Mouse (Mus musculus) layer of hippocampus, adult 9-10 months (tissue): Measurements from ENCODE around the gene Rreb1.

ENCODE experiments used
- DNase-seq: peaks from one replicate; pipeline ENCODE4 v3.0.0; 2022; ENCODE audit warnings: low spot score

Rreb1 gene

DNA sequence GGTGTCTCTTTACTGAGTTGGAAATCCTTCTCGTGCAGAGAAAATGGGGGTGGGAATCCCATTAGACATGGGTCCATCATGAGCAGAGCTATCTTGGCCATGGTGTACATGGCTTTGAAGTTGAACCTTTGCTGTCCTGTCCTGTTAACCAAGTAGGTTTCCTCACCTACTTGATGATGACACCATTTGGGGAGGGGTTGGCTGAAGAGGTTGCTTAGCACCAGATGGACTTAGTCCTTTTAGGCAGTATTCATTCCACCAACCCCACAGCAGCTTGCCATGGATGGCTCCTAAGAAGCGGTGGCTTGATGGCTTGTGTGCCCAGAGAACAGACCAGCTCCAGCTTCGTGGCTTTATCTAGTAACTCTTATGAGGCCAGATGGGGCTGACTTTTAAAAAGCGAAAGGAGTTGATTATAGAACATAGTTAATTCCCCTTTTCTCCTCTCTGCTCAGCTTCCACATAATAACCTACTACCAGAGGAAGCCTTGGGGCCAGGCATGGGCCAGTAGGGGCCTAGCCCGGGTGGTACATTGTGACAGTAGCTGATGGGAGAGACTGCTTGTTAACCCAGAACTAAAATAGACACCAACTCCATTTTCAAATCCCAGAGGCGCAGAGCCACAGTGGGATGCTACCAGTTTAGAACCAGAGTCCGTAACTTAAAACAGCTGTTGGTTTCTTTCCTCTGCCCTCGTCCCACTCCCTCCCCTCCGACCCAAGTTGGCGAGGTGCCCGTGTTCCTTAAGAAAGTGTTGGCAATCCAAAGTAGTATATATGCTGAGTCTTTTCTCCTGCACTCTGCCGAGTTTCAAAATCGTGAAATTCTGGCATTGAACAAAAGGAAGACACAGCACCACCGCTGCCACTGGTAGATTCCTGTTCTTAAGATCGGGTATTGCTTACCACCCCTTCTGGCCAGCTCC is 140.4 kb downstream of the Rreb1 start:
- DNase-seq = no peak

DNA sequence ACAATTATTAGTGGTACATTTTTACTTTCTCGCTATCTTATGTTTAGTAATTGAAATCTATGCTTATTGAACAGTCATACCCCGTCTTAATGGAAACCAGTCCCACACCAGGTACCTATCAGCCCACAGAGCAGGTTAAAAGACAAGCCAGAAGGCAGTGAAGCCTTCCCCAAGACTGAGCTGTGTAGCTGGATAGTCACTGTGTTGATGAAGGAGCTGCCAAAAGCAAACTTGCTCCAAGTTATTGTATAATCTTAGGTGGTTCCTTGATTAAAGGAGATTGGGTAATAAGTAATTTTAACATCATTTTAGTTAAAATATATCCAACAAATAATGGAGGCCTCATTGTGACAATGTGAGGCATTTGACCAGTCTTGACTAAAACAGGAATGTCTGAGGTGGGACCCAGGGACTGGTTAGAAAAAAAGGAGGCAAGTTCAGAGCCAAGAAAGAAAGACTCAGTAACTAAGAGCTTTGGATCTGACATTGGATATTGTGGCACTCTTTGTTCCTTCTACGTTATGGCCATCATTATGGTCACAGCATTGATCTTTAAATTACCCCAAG is 141.6 kb downstream of the Rreb1 start:
- DNase-seq = no peak

DNA sequence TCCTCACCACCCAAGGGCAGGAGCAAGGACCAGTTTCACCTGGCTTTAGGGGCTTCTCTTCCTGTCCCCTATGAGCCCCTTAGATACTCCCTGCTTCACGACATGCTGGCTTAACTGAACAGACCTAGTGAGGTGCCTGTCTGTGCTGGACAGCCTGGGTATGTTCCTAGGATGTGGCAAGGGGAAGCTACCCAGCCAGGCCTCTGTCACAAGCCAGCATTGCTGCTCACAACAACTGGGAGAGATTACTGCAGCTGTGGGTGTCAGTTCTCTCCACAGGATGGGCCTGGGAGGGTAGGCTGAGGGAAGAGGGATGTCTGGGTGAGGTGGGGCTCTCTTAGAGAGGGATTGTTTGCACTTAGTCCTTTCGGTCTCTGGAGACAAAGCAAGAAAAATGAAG is 142.5 kb downstream of the Rreb1 start:
- DNase-seq = no peak

DNA sequence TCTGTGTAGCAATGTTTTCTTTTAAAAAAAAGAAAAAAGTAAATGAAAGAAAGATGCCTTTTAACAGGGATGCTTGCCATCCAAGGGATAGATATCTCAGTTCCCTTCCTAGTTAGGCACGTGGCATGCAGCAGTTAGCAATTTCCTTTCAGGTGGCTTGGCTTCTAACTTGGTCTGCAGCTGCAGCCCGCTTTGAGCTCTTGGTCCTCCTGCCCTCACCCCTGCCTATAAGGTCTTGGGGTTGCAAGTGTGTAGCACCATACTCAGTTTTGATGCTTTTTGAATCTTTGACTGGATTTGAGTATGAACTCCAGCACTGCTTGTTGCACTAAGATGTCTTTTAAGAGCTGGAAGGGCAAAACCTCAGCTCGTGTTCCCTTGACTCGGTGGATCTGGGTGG is 144.9 kb downstream of the Rreb1 start:
- no peak for DNase-seq

DNA sequence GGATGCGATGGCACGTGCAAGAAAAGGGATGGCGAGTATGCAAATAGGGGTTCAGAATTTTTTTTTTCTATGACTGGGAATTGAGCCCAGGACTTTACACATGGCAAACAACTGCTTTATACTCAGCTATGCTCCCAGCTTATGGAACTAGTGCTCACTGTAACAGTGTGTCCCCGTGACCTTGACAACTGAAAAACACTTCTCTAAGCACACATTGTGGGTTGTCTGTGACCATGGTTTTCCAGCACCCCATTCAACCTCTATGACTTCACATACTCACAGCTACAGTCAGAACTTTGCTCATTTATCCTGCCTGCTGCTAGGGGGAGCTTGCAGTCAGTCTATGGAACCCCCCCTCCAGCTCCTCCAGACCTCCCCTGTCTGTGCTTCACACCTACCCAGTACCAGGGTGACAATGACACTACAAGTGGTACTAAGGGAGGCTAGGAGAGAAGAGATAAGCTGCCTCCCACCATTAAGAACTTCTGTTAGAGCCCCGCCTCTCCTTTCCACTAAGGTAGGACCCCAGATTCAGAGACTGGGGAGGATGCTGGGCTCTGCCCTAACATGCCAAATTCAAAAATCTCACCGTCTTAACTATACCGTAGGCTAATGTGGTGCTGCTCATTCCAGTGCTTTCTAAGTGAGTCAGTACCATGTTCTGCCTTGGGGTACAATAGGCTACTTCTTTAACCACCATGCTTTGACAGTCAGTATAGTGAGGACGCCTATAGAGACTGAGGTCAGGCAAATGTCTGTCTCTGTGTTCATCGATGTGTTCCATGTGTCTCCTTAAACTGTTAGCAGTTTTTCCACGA is 145.7 kb downstream of the Rreb1 start:
- no peak for DNase-seq

DNA sequence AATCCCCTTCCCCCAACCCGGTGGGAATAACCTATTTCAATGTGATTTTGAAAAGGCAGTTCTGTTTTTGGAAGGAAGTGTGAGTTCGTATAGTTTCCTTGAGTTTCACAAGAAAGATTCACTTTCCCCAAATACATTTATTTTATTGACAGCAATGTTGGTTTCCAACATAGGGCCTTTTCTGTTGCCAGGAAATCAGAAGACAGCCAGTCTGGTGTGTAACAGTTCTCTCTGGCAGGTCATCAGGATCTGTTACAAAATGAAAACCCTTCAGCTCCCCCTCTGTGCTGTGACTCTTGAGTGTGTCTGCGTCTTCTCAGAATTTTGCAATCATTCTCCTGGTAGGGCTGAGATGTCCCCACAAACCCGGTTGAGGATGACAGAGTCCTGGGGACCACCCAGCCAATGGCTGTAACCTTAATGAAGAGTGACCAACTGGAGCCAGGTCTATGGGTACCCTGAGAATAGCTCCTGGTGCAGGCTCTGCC is 146.3 kb downstream of the Rreb1 start:
- DNase-seq = no peak

DNA sequence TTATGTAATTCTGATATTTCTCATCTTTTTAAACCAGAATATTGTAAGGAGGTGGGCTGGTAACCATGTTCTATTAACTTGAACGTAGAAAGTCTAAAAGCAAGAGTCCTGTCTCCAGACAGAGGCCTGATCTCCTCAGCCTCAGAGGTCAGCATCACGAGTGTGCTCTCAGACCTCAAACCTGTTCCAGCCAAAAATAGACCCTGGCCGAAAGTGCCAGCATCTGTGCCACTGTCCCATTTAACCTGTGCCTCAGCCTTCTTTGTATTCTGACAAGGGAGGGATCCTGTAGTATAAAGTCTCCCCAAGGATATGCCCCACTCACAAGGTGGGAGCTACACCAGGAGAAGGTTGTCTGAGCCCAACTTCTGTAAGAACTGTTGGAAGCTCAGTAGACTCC is 148.2 kb downstream of the Rreb1 start:
- DNase-seq = no peak

DNA sequence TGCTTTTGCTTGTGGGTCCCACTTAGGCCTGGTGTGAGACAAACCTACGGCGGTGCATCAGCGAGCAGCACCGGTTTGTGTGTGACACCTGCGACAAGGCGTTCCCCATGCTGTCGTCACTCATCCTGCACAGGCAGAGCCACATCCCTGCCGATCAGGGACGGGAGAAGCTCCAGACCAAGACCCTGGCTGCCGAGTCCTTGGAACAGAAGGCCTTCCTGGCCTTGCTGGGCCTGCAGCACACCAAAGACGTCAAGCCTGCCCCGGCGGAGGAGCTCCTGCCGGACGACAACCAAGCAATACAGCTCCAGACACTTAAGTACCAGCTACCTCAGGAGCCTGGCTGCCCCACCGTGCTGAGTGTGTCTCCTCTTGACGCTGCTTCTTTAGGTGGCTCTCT is 151.3 kb downstream of the Rreb1 start:
- no peak for DNase-seq

DNA sequence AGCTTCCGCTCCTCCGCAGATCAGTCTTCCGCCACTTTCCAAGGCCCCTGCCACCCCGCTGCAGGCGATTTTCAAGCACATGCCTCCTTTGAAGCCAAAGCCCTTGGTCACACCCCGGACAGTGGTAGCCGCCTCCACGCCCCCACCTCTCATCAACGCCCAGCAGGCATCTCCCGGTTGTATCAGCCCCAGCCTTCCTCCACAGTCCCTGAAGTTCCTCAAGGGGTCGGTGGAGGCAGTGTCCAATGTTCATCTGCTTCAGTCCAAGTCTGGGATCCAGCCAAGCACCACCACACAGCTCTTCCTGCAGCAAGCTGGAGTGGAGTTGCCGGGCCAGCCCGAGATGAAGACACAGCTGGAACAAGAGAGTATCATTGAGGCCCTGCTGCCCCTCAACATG is 151.9 kb downstream of the Rreb1 start:
- DNase-seq = no peak

DNA sequence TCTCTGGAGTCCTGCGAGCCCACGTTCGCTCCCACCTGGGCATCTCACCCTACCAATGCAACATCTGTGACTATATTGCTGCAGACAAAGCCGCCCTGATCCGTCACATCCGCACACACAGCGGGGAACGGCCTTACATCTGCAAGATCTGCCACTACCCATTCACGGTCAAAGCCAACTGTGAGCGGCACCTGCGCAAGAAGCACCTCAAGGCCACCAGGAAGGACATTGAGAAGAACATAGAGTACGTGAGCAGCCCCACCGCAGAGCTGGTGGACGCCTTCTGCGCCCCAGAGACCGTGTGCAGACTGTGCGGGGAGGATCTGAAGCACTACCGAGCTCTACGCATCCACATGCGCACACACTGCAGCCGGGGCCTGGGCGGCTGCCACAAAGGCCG is 152.4 kb downstream of the Rreb1 start:
- DNase-seq = no peak

DNA sequence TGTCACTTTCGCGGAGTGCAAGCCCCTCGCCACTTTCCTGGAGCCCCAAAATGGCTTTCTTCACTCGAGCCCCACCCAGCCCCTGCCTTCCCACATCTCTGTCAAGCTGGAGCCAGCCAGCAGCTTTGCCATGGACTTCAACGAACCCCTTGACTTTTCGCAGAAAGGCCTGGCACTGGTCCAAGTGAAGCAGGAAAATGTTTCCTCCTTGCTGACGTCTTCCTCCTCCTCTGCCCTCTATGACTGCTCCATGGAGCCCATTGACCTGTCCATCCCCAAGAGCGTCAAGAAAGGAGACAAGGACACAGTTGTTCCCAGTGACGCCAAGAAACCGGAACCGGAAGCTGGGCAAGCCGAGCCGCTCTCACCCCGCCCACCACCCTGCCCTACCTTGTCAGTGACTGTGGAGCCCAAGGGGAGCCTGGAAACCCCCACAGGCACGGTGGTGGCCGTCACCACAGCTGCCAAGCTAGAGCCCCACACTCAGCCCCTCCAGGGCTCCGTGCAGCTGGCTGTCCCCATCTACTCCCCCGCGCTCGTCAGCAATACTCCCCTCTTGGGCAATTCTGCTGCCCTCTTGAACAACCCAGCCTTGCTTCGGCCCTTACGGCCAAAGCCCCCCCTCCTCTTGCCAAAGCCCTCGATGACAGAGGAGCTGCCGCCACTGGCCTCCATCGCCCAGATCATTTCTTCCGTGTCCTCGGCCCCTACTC is 153.2 kb downstream of the Rreb1 start:
- DNase-seq = no peak

DNA sequence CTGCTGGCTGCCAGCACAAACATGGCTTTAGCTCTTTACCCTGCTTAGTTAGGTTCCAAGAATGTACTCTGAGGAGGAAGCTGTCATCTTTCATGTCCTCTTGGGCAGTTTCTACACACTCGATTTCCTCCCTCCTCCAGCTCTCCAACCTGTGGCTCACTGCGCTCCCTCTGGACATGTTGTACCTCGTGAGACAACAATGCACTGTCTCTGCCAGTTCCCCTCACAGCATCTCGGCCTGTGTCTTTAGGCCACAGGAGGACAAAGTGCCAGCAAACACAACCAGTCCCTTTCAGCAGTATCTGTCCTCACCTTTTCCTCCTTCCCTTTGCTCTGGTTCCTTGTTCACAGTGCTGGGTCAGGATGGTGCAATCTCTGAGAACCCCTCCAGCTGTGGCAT is 155.9 kb downstream of the Rreb1 start:
- no peak for DNase-seq

DNA sequence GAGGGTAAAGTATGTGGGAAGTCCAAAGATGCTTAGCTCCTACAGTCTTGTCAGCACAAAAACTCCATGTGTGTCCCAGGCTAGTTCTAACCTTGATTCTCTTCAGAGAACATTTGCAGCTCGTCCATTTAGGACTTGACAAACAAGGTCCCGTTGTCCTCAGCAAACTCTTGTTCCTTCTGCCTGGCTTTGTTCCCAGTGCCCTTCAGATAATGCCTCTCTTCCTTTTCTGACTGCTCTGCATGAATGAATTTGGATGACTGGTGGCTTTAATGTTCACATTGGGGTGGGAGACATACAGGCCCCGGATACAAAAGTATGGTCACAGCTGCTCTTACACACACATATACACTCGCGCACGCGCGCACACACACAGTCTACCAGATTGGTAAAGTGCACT is 156.7 kb downstream of the Rreb1 start:
- DNase-seq = no peak

DNA sequence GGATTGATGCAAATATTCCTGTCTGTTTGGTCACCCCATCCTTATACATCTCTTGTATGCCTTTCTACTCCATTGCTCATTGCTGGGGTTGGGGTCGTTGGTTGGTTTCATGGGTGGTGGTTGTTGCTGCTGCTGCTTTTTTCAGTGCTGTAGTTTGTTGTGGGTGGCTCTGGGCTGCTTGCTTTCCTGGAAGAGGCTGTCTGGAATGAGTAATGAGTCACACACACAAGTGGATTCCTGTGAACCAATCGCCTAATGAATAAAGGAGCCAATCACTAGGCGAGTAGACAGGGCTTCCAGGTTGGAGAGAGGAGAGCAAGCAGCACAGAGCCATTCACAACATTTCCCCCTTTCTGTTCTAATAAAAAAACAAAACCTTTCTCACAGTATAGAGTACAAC is 158.2 kb downstream of the Rreb1 start:
- DNase-seq = no peak

DNA sequence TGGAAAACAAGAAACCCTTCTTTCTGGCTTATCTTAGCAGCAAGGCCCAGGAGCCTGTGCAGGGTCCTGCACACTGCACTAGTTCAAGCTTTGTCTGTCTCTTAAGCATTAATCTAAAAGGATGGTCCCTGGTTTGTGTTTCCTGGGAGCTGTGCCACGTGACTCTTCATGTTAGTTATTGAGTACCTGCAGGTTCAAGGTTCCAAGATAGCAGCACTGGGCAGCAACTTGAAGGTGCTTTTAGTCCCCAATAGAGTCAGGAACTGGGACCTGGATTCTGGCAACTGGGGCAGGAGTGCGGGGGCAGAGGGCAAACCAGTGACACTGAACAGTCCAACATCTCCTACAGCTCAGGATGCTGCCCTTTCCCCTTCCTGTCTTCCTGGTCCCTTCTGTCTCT is 162.0 kb downstream of the Rreb1 start:
- DNase-seq = no peak

DNA sequence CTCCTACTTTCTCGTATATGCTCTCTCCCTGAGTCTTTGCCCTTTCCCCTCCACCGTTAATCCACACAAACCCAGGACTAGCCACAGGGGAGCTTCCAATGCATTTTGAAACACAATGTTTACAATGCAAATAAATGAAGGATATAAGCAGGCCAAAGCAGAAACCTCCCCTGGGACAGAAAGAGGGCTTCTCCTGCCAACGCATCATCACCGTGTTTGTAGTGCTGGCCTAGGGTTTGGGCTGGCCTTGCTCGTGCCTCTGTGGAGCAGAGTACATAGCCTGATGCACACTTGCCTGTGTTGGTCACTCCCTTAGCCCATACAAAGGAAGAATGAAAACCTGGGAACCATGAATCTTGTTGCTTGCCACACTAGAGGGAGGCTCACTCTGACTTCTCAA is 162.4 kb downstream of the Rreb1 start:
- no peak for DNase-seq

DNA sequence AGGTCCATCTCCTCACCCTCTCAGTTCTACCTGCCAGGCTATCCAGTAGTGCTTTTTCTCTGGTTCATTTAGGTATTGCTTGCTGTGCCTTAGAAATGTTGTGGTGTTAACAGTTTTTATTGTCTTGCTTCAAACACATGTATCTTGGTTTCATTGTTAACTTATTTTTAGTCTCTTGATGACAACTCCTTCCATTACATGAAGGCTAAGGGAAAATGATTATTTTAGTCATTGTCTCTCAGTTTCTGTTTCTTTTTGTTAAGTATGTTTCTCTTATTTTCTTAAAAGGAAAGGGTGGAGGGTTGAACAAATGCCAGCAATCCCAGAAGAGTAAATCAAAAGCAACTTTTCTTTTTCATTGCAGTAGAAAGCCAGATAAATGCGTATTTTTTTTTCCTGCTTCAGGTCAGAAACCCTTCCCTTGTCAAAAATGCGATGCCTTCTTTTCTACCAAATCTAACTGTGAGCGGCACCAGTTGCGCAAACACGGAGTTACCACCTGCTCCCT is 163.0 kb downstream of the Rreb1 start:
- DNase-seq = no peak

DNA sequence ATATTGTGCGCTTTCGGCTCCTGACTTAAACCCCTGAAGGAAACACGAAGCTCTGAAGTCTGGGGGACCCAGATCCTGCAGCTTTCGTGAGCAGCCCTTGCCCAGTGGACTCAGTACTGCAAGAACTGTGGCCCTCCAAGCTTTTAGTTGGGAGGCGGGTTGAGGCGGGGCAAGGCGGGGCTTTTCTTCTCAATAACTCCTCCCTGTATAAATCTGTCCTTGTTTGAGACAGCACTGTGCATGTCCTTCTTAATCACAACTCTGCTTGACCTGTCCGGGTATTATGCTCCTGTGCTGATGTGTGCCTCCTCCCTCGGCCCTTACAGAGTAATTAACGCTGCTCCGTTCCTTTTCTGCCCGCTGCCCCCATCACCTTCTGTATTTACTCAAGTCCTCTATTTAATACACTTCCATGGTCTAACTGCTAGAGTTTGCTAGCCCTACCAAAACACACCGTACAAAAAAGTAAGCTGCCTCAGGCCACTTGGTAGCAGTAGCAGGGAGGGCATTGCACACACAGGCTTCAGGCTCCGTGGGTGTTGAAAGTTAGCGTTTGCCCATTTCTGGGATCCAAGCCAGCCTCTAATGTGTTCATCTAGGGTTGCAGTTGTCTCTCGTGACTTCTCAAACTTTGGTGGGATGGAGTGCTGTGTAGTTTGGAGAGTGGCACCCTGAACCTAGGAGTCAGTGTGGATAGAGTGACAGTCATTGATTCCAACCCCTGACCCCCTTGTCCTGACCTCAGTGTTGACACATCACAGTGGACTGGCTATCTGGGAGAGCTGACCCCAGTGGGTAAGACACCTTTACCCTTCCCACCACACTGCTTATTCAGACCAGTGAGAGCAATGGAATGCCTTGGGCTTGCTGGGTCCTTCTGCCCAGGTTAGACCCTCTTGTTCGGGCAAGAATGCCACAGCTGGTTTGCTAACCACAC is 164.0 kb downstream of the Rreb1 start:
- DNase-seq = no peak

DNA sequence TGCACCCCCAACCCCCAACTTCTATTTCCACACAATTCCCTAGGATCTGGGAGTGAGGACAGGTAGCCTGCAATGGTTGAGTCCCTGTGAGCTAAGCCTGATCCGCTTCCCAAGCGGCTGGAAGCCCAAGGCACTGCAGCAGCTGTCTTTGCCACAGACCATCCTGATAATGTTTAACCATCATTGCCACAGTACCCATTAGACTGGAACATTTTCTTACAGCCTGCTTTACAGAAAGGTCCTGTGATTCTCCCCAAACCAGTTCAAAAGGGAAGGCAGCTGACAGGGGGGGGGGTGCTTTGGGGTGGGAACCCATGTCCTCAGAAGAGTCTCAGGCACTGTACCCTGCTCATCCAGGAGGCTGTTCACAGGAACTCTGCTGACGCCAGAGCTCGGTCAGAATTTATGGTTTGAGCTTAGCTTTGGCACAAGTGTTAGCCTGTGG is 164.7 kb downstream of the Rreb1 start:
- DNase-seq = no peak

DNA sequence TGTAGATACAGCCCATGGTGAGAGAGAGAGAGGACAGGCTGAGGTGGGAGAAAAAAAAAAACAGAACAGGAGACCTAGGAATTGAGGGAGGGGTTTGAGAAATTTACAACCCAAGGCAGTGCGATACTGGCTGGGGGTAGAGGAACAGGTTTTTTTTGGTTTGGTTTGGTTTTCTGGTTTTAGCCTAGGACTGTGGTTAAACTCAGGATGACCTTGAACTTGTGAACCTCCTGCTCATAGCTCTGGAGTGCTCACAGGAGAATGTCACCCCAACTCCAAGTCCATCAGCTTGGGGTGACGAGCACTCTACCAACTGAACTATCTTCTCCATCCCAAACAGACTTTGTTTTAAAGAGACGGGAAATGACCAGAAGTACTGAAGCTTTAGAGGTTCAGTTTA is 165.3 kb downstream of the Rreb1 start:
- no peak for DNase-seq

DNA sequence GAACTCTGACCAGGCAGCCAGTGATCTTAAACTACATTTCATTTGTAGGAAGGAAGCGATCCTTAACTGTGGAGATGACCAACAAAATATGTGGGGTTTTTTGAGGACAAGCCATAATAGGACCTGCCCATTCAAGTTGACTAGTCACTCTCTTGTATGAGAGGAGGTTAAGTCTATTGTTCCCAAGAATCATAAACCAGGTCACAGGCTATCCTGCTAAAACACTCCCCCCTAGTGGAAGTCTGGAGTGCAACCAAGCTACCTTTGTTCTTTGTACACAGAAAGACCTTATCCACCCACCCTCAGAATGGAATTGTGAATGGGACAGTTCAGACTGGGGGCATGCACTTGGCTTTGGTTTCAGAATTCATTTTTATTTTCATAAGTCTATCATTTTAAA is 166.1 kb downstream of the Rreb1 start:
- DNase-seq = no peak
